ENCODE assay signal across 14 mouse cellular contexts in genomic region chr16:94647153-94647552, GRCm38 (mm10).
A peak's percentile ranks its signal among the peaks of the same experiment; 100 is the strongest.
DNase-seq lines count a peak whose midpoint lies in the region; ATAC-seq and TF ChIP-seq lines count a peak whose summit lies in the region.
"Had no signal": no experiment of that assay in that cellular context is flagged by ENCODE, and none has a peak within 500 bp of the region (broad histone marks: within the 10 kb centered on the region; RNA-seq: fewer than 3 reads in every experiment).

No protein-coding gene starts in this region.

- H3K36me3 ChIP-seq in liver, postnatal 0 days (replicated peaks; ENCODE audit: insufficient read depth, low read length) = no peaks in the 10 kb centered on the region
- H3K36me3 ChIP-seq in liver, embryonic 12.5 days = peaks cover under 1% of the 10 kb centered on the region; the same call in 1 of the 2 replicates
- no peaks in the 10 kb centered on the region for H3K36me3 ChIP-seq in macrophage (ENCODE audit: inconsistent target)
- H3K36me3 ChIP-seq in midbrain, embryonic 15.5 days (replicated peaks) = no peaks in the 10 kb centered on the region
- H3K36me3 ChIP-seq: hindbrain, embryonic 15.5 days; neural tube, embryonic 12.5 days had no signal

- H3K79me2 ChIP-seq in macrophage (ENCODE audit: inconsistent target) = peaks cover 100% of the 10 kb centered on the region

- no peak overlapping the region for H3K4me3 ChIP-seq in liver, postnatal 0 days (ENCODE audit: low read depth, low read length)
- no peak overlapping the region for H3K4me3 ChIP-seq in liver, embryonic 12.5 days
- peak overlapping the region; percentile 16; the same call in 1 of the 2 replicates for H3K4me3 ChIP-seq in bone marrow macrophage, adult 2 months (ENCODE audit: insufficient read depth, low read length)
- H3K4me3 ChIP-seq in macrophage (ENCODE audit: inconsistent target) = no peak overlapping the region
- no peak overlapping the region for H3K4me3 ChIP-seq in midbrain, embryonic 15.5 days
- H3K4me3 ChIP-seq: hindbrain, embryonic 15.5 days; neural tube, embryonic 12.5 days had no signal

- 0 out of 2 replicates have a peak overlapping the region, but pooled peaks have one; percentile 4 for H3K4me2 ChIP-seq in liver, postnatal 0 days (ENCODE audit: low read depth, low read length)
- H3K4me2 ChIP-seq in liver, embryonic 12.5 days = no peak overlapping the region
- no peak overlapping the region for H3K4me2 ChIP-seq in midbrain, embryonic 15.5 days
- H3K4me2 ChIP-seq: hindbrain, embryonic 15.5 days; liver, embryonic 11.5 days; neural tube, embryonic 12.5 days had no signal

- no peaks in the 10 kb centered on the region for H3K9me3 ChIP-seq in liver, postnatal 0 days (ENCODE audit: low read length)
- no peaks in the 10 kb centered on the region for H3K9me3 ChIP-seq in liver, embryonic 12.5 days (replicated peaks)
- no peaks in the 10 kb centered on the region for H3K9me3 ChIP-seq in midbrain, embryonic 15.5 days
- H3K9me3 ChIP-seq: hindbrain, embryonic 15.5 days; neural tube, embryonic 12.5 days had no signal

- H3K9ac ChIP-seq in liver, postnatal 0 days (replicated peaks) = no peak overlapping the region
- H3K9ac ChIP-seq in liver, embryonic 12.5 days = no peak overlapping the region
- no peak overlapping the region for H3K9ac ChIP-seq in midbrain, embryonic 15.5 days
- H3K9ac ChIP-seq: hindbrain, embryonic 15.5 days; neural tube, embryonic 12.5 days had no signal

- H3K4me1 ChIP-seq in liver, postnatal 0 days (ENCODE audit: insufficient read depth) = peaks cover 12% of the 10 kb centered on the region
- H3K4me1 ChIP-seq in liver, embryonic 12.5 days = peaks cover 57% of the 10 kb centered on the region
- peaks cover 59% of the 10 kb centered on the region for H3K4me1 ChIP-seq in bone marrow macrophage, adult 2 months (ENCODE audit: control insufficient read depth, insufficient read depth, low read length)
- H3K4me1 ChIP-seq in midbrain, embryonic 15.5 days = peaks cover 13% of the 10 kb centered on the region; the same call in 1 of the 2 replicates

- no peak overlapping the region for H3K27ac ChIP-seq in liver, postnatal 0 days (ENCODE audit: low read depth)
- H3K27ac ChIP-seq in liver, embryonic 12.5 days = no peak overlapping the region
- peak overlapping the region; percentile 87 for H3K27ac ChIP-seq in bone marrow macrophage, adult 2 months (ENCODE audit: insufficient read depth, low read depth, low read length)
- H3K27ac ChIP-seq in macrophage = peak overlapping the region; percentile 19; the same call in 1 of the 2 replicates
- no peak overlapping the region for H3K27ac ChIP-seq in midbrain, embryonic 15.5 days
- H3K27ac ChIP-seq: hindbrain, embryonic 15.5 days; kidney, postnatal 0 days; neural tube, embryonic 12.5 days had no signal

- TF ChIP-seq POLR2A in bone marrow macrophage, adult 2 months (IDR thresholded peaks at IDR 0.05; ENCODE audit: borderline replicate concordance, low read depth, low read length) = no peak

- no peak for TF ChIP-seq EP300 in liver, postnatal 0 days (IDR thresholded peaks at IDR 0.05; ENCODE audit: low read depth)

- WGBS in liver, postnatal 0 days (ENCODE audit: insufficient replicate concordance) = 44% methylated on average over 5 of the region's 5 CpGs
- WGBS in liver, embryonic 12.5 days (ENCODE audit: insufficient replicate concordance) = 41% methylated on average over 5 of the region's 5 CpGs
- 20% methylated on average over 5 of the region's 5 CpGs for WGBS in macrophage (ENCODE audit: missing documents)
- 73% methylated on average over 5 of the region's 5 CpGs for WGBS in midbrain, embryonic 15.5 days

- no peak for ATAC-seq in liver, postnatal 0 days
- ATAC-seq in liver, embryonic 12.5 days = no peak
- ATAC-seq in midbrain, embryonic 15.5 days (replicated peaks) = no peak

- no peak for DNase-seq in liver, postnatal 0 days
- DNase-seq in thymus, postnatal 25 days = peak; percentile 36
- DNase-seq in urinary bladder, postnatal 14 days (ENCODE audit: low spot score) = no peak
- DNase-seq: cerebellum, postnatal 10 days; heart, adult 18-20 months; midbrain, embryonic 14.5 days had no signal

- no peak for TF ChIP-seq CTCF in liver, postnatal 0 days (IDR thresholded peaks at IDR 0.05; ENCODE audit: low read depth)
- no peak for TF ChIP-seq CTCF in bone marrow macrophage, adult 2 months (IDR thresholded peaks at IDR 0.05; ENCODE audit: low read depth, low read length)

- H3K27me3 ChIP-seq in liver, postnatal 0 days (ENCODE audit: insufficient read depth, low read length) = no peaks in the 10 kb centered on the region
- no peaks in the 10 kb centered on the region for H3K27me3 ChIP-seq in liver, embryonic 12.5 days (replicated peaks)
- no peaks in the 10 kb centered on the region for H3K27me3 ChIP-seq in midbrain, embryonic 15.5 days (replicated peaks)
- H3K27me3 ChIP-seq: hindbrain, embryonic 15.5 days; neural tube, embryonic 12.5 days had no signal

Comparison
In these comparisons a context has a peak if more than half of its experiments do, and no peak if none do; other contexts are left out.
1. H3K27ac ChIP-seq: peak in bone marrow macrophage, adult 2 months (single experiment) and macrophage (single experiment); none in liver, postnatal 0 days (single experiment), liver, embryonic 12.5 days (single experiment) and midbrain, embryonic 15.5 days (single experiment).